Mouse (Mus musculus): ENCODE results near the gene Frat1. TPM values are rescaled to one million over a fixed set of nuclear protein-coding genes. Genes with fewer than 3 reads are reported as not detected.

The Frat1 gene
- polyA plus RNA-seq (2015; fragmentation: Nextera tagmentation; extraction: Ambion mirVana): 2.4 and 2.7 TPM in 2 replicates

GRCm38 (mm10) chr19:41829381-41830105 is at the start of gene Frat1:
Frat1 (plus strand) TSS chr19:41829970.
- H3K27ac ChIP-seq (ENCODE audit: low read length): peak within 1 kb of the TSS; percentile 89
- peak within 1 kb of the TSS; percentile 98 for H3K4me2 ChIP-seq (ENCODE audit: low read depth, low read length)
- no peaks in the 10 kb centered on the region for H3K36me3 ChIP-seq (ENCODE audit: control insufficient read depth, insufficient read depth)
- 1% methylated on average over 39 of the region's 39 CpGs for WGBS
- peak within 1 kb of the TSS; percentile 81 for H3K9ac ChIP-seq (ENCODE audit: low read length)
- peaks cover 9% of the 10 kb centered on the region; the same call in 1 of the 2 replicates for H3K4me1 ChIP-seq (ENCODE audit: control insufficient read depth, insufficient read depth, low read length)
- peak within 1 kb of the TSS; percentile 78 for H3K4me3 ChIP-seq (ENCODE audit: low read length)
- no peaks in the 10 kb centered on the region for H3K9me3 ChIP-seq (replicated peaks; ENCODE audit: control insufficient read depth, low read length)
- peaks cover 8% of the 10 kb centered on the region; the same call in 1 of the 2 replicates for H3K27me3 ChIP-seq (ENCODE audit: control insufficient read depth, insufficient read depth, low read length)
- ATAC-seq (replicated peaks; ENCODE audit: extremely low read depth, insufficient read depth, low FRiP score): peak; percentile 88

DNA sequence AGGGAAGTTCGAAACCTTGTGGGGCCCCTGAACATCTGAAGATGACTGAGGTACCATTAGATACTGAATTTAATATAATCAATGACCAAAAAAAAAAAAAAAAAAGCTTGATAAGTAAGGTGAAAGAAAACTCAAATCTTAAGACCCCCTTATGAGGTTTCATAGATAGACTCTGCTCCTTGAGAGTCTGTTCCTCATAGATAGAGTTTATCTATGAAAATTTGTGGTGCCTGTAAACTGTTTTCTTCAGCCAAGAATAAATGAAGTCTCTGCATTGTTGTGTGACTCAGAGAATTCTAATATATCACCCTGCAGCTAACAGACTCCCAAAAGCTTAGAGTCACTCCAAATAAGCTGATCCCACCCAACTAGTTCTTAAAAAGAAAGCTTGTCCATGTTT is 42.9 kb upstream of the Frat1 start:
- 91% methylated on average over 1 of the region's 1 CpGs for WGBS
- no peaks in the 10 kb centered on the region for H3K9me3 ChIP-seq (replicated peaks; ENCODE audit: control insufficient read depth, low read length)
- no peaks in the 10 kb centered on the region for H3K4me1 ChIP-seq (ENCODE audit: control insufficient read depth, insufficient read depth, low read length)
- no peak for ATAC-seq (replicated peaks; ENCODE audit: extremely low read depth, insufficient read depth, low FRiP score)
- H3K9ac ChIP-seq (ENCODE audit: low read length): no peak overlapping the region
- H3K27me3 ChIP-seq (ENCODE audit: control insufficient read depth, insufficient read depth, low read length): no peaks in the 10 kb centered on the region
- no peak overlapping the region for H3K4me3 ChIP-seq (ENCODE audit: low read length)
- H3K27ac ChIP-seq (ENCODE audit: low read length): no peak overlapping the region
- H3K36me3 ChIP-seq (ENCODE audit: control insufficient read depth, insufficient read depth): peaks cover 30% of the 10 kb centered on the region
- no peak overlapping the region for H3K4me2 ChIP-seq (ENCODE audit: low read depth, low read length)

GRCm38 (mm10) chr19:41789110-41789961 is 40.4 kb upstream of the Frat1 start:
- Histone ChIP-seq H3K4me3 (ENCODE audit: low read length) (no peak overlapping the region), H3K4me1 (ENCODE audit: control insufficient read depth, insufficient read depth, low read length) (no peaks in the 10 kb centered on the region), H3K27me3 (ENCODE audit: control insufficient read depth, insufficient read depth, low read length) (no peaks in the 10 kb centered on the region), H3K4me2 (ENCODE audit: low read depth, low read length) (no peak overlapping the region), H3K27ac (ENCODE audit: low read length) (no peak overlapping the region), H3K36me3 (ENCODE audit: control insufficient read depth, insufficient read depth) (peaks cover 21% of the 10 kb centered on the region), H3K9ac (ENCODE audit: low read length) (no peak overlapping the region), H3K9me3 (replicated peaks; ENCODE audit: control insufficient read depth, low read length) (no peaks in the 10 kb centered on the region)
- WGBS: 51% methylated on average over 10 of the region's 10 CpGs
- ATAC-seq (replicated peaks; ENCODE audit: extremely low read depth, insufficient read depth, low FRiP score): no peak

- no peak overlapping the region for H3K27ac ChIP-seq (ENCODE audit: low read length)
- no peak for ATAC-seq (replicated peaks; ENCODE audit: extremely low read depth, insufficient read depth, low FRiP score)
These were observed 38.4 kb upstream of the Frat1 start for GRCm38 (mm10) chr19:41791384-41791783.

GRCm38 (mm10) chr19:41792934-41793486 is 36.8 kb upstream of the Frat1 start:
- ATAC-seq (replicated peaks; ENCODE audit: extremely low read depth, insufficient read depth, low FRiP score): no peak

More at GRCm38 (mm10) chr19:41791384-41791783, 38.4 kb upstream of the Frat1 start:
- Histone ChIP-seq H3K27me3 (ENCODE audit: control insufficient read depth, insufficient read depth, low read length) (no peaks in the 10 kb centered on the region), H3K4me1 (ENCODE audit: control insufficient read depth, insufficient read depth, low read length) (no peaks in the 10 kb centered on the region), H3K4me3 (ENCODE audit: low read length) (no peak overlapping the region), H3K9me3 (replicated peaks; ENCODE audit: control insufficient read depth, low read length) (no peaks in the 10 kb centered on the region), H3K9ac (ENCODE audit: low read length) (no peak overlapping the region), H3K36me3 (ENCODE audit: control insufficient read depth, insufficient read depth) (peaks cover 9% of the 10 kb centered on the region), H3K4me2 (ENCODE audit: low read depth, low read length) (no peak overlapping the region)
- 93% methylated on average over 2 of the region's 2 CpGs for WGBS

DNA sequence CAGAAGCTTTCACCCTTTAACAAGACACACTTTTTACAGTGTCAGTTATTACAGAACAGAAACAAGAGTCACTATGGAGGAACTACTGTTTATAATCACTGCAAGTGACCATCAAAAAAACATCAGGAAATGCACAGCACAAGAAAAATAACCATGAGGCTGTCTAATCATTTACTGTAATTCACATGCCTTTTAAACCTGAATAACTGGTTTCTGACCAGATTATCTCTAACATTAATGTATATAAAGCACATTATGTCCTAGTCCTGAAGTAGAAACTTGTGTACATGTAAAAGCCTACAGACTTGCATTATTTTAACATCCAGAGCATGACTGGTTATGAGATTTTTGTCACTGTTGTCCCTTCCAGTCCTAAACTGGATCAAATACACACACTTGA is 35.8 kb upstream of the Frat1 start:
- H3K27ac ChIP-seq (ENCODE audit: low read length): no peak overlapping the region
- no peak overlapping the region for H3K9ac ChIP-seq (ENCODE audit: low read length)
- no peaks in the 10 kb centered on the region for H3K4me1 ChIP-seq (ENCODE audit: control insufficient read depth, insufficient read depth, low read length)
- no peak overlapping the region for H3K4me3 ChIP-seq (ENCODE audit: low read length)
- no peak overlapping the region for H3K4me2 ChIP-seq (ENCODE audit: low read depth, low read length)
- no peak for ATAC-seq (replicated peaks; ENCODE audit: extremely low read depth, insufficient read depth, low FRiP score)
- H3K36me3 ChIP-seq (ENCODE audit: control insufficient read depth, insufficient read depth): peaks cover 4% of the 10 kb centered on the region; the same call in 1 of the 2 replicates
- H3K27me3 ChIP-seq (ENCODE audit: control insufficient read depth, insufficient read depth, low read length): no peaks in the 10 kb centered on the region
- H3K9me3 ChIP-seq (replicated peaks; ENCODE audit: control insufficient read depth, low read length): no peaks in the 10 kb centered on the region

More at GRCm38 (mm10) chr19:41792934-41793486, 36.8 kb upstream of the Frat1 start:
- Histone ChIP-seq H3K4me1 (ENCODE audit: control insufficient read depth, insufficient read depth, low read length) (no peaks in the 10 kb centered on the region), H3K4me2 (ENCODE audit: low read depth, low read length) (no peak overlapping the region), H3K27ac (ENCODE audit: low read length) (no peak overlapping the region), H3K4me3 (ENCODE audit: low read length) (no peak overlapping the region), H3K27me3 (ENCODE audit: control insufficient read depth, insufficient read depth, low read length) (no peaks in the 10 kb centered on the region), H3K9me3 (replicated peaks; ENCODE audit: control insufficient read depth, low read length) (no peaks in the 10 kb centered on the region), H3K9ac (ENCODE audit: low read length) (no peak overlapping the region), H3K36me3 (ENCODE audit: control insufficient read depth, insufficient read depth) (peaks cover 7% of the 10 kb centered on the region; the same call in 1 of the 2 replicates)
- 71% methylated on average over 1 of the region's 1 CpGs for WGBS

- Histone ChIP-seq H3K4me2 (ENCODE audit: low read depth, low read length) (no peak overlapping the region), H3K27ac (ENCODE audit: low read length) (no peak overlapping the region), H3K9ac (ENCODE audit: low read length) (no peak overlapping the region), H3K9me3 (replicated peaks; ENCODE audit: control insufficient read depth, low read length) (no peaks in the 10 kb centered on the region), H3K36me3 (ENCODE audit: control insufficient read depth, insufficient read depth) (0 out of 2 replicates have a peak, but pooled peaks cover 4% of the 10 kb centered on the region), H3K27me3 (ENCODE audit: control insufficient read depth, insufficient read depth, low read length) (no peaks in the 10 kb centered on the region), H3K4me3 (ENCODE audit: low read length) (no peak overlapping the region), H3K4me1 (ENCODE audit: control insufficient read depth, insufficient read depth, low read length) (no peaks in the 10 kb centered on the region)
- 82% methylated on average over 6 of the region's 6 CpGs for whole genome bisulfite sequencing
- no peak for ATAC-seq (replicated peaks; ENCODE audit: extremely low read depth, insufficient read depth, low FRiP score)
These were observed 34.9 kb upstream of the Frat1 start for GRCm38 (mm10) chr19:41794901-41795300.

DNA sequence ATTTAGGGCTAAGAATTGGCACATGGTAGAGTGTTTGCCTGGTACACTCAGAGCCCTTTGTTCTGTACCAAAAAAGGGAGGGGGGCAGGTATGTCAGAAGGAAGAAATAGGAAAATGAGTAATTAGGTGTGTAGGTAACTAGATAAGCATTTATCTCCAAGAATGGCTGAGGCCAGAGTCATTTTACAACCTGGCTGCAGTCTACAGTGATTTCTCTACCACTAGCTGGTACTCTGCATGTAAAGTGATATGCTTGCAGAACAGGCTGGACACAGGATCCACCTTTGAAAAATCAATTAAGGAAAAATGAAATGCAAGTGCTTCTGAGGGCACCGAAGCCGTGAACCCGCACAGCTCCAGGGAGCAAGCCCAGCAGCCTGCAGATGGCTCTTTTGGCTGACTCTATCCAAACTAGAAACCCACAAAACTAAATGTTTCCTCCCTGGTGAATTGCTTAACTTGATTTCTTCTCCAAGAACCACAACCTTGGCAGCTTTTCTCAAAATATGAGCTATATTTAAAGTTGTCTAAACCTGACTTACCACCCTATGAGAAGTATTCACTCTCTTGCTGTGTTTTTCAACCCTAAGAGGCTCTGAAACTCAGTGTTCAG is 33.5 kb upstream of the Frat1 start:
- WGBS: 82% methylated on average over 3 of the region's 3 CpGs
- Histone ChIP-seq H3K4me3 (ENCODE audit: low read length) (no peak overlapping the region), H3K27ac (ENCODE audit: low read length) (no peak overlapping the region), H3K9me3 (replicated peaks; ENCODE audit: control insufficient read depth, low read length) (no peaks in the 10 kb centered on the region), H3K27me3 (ENCODE audit: control insufficient read depth, insufficient read depth, low read length) (no peaks in the 10 kb centered on the region), H3K4me2 (ENCODE audit: low read depth, low read length) (no peak overlapping the region), H3K9ac (ENCODE audit: low read length) (no peak overlapping the region), H3K4me1 (ENCODE audit: control insufficient read depth, insufficient read depth, low read length) (peaks cover 7% of the 10 kb centered on the region), H3K36me3 (ENCODE audit: control insufficient read depth, insufficient read depth) (0 out of 2 replicates have a peak, but pooled peaks cover 4% of the 10 kb centered on the region)
- no peak for ATAC-seq (replicated peaks; ENCODE audit: extremely low read depth, insufficient read depth, low FRiP score)

Data from heart, embryonic 16.5 days (tissue).